Mouse (Mus musculus) left cerebral cortex, adult 18-20 months (tissue): ENCODE measurements around the gene Kazn. TPM values are rescaled to one million over a fixed set of nuclear protein-coding genes. Genes with fewer than 3 reads are reported as not detected.
A peak's percentile ranks its signal among the peaks of the same experiment; 100 is the strongest.

Experiments
- DNase-seq, 2 experiments: peaks; one replicate each; pipeline ENCODE4 v3.0.0; 2021 to 2022; ENCODE audit warnings: low spot score in 2 of 2, mixed read lengths in 1 of 2
- total RNA-seq, 2 experiments: library from RNA; stranded (reverse); gene quantifications; 2 replicates each; pipeline ENCODE4 v1.2.3; 2021

Kazn gene
- total RNA-seq, 2 experiments from 2014 or later, result 76.8 to 79.4 TPM

DNA sequence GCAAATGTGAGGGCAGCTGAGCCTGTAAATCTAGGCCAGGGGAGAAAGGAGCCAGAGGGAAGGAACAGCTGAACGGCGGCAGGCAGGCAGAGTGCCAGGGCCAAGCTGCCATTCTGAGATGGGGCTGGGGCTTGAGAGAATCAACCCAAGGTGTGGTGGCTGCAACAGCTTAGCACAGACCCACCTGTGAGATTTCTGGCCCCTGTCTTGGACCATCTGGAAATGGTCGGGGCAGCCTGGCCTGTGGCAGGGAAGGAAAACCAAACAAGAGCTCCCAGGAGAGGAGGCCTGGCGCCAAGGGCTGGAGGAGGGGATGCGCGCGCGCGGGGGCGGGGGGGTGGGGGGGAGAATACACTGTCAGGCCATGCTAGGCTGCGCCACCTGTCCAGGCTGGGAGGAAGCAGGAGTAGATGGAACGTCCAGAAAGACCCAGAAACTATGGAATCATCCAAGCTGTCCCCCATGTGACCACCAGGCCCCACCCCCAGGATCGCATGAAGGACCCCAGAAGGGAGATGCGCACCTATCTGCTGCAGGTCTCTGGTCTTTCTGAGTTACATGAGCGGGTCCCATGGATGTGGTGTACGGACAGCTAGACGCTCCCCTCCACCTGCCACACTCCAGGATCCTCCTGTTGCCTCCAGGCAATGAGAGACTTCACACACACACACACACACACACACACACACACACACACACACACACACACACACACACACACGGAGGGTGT, 158.1 kb downstream of the Kazn start:
- peak; percentile 25 to 39 for DNase-seq

DNA sequence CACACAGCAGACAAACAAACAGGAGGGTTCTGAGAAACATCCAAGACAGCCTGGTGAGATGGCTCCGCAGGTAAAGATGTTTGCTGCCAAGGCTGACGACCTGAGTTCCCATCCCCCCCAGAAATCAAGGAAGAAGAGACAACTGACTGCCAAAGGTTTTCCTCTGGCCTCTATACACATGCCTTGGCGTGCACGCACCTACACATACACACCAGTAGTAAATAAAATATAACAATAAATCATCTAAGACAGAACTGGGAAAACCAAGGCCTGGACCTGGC, 158.8 kb downstream of the Kazn start:
- DNase-seq, result no peak

DNA sequence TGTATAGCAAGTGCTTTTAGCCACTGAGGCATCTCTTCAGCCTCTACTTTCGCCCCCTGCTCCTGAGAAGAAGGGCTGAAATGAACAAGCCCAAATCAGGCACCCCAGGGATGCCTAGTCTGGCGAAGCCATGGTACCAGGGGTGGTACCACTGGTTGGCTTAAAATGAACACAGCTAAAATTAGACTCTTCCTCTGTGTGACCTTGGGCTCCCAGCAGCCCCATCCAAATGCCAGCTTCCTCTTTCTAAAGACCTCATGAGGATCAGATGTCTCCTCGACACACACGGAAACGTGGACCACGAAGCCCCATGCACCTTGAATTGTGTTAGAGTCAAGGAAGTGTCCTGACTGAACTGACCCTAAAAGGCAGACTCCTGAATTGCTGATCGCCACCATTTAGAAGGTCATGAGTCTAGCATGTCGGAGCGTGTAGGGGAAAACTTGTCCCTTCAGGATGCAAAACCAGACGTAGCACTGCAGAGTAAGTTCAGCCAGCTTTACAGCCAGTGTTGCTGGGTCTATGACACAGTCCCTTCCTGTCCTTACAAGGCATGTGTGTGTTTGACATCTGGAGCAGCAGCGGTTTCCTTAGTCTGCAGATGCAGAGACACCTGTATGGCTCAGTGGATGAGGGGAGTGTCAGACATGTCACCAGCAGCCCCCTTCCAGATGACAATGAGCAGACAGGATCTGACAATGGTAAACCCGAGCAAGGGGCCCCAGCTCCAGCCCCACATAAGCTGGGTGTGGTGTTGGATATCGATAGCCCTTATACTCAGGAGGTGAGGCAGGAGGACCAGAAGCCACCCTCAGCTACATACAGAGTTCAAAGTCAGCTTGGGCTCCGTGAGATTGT, 159.3 kb downstream of the Kazn start:
- DNase-seq, result no peak

DNA sequence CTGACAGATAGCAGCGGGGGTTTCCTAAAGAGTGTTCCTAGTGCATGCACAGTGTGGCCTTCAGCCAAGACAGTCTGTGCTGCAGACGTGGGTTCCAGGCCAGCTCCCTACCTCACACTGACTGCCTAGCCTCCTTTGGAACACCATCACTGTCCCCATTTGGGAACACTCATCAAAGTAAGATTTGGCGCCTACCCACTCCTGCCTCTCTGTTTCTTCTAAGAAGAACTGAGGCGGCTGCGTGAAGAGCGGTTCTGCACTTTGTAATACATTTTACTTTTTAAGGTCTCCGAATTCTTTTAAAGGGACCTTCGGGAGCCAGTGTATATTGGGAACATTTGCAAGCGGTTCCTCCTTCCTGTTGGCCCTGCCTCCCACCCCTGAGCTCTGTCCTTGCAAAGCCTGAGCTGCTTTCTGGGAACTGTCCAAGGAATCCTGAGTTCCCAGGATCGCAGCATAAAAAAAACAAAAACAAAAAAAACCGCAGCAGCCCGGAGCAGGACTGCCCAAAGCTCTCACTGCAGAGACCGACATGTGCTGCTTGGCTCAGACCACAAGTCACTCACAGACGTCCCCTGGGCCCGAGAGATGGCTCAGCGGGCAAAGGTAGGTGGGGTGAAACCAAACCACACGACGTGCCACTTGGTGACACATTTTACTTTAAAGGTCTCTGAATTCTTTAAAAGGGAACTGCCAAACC, 161.5 kb downstream of the Kazn start:
- peak; percentile 24 to 44 for DNase-seq

DNA sequence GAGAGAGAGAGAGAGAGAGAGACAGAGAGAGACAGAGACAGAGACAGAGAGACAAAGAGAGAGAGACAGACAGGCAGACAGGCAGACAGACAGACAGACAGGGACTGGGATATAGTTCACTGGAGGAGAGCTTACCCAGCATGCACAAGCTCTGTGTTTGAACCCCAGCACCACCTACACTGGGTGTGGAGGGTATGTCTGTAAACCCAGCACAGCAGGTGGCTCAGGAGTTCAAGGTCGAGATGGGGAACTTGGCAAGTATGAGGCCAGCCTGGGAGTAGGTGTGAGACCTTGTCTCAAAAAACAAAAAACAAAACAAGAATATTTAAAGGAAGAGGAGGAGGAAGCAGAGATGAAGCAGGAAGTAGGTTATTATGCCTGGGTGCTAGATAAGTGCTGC, 162.3 kb downstream of the Kazn start:
- DNase-seq, result no peak

DNA sequence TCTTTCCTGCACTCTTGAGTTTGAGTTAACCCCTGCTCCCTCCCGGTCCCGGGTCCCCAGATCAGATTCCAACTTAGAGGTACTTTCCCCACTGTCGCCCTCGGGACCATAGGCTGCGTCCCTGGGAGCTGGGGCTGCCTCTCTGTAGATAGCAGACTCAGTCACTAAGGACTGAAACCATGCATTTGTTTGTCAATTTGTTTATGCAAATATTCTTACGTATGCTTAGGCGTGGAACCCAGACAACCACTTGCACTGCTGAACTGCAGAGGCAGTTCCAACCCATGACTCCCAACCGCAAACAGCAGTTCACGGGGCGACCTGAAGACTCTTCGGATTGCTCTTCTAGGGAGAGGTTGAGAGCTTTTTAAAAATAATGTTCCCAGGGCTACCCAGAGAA, 163.3 kb downstream of the Kazn start:
- no peak for DNase-seq

DNA sequence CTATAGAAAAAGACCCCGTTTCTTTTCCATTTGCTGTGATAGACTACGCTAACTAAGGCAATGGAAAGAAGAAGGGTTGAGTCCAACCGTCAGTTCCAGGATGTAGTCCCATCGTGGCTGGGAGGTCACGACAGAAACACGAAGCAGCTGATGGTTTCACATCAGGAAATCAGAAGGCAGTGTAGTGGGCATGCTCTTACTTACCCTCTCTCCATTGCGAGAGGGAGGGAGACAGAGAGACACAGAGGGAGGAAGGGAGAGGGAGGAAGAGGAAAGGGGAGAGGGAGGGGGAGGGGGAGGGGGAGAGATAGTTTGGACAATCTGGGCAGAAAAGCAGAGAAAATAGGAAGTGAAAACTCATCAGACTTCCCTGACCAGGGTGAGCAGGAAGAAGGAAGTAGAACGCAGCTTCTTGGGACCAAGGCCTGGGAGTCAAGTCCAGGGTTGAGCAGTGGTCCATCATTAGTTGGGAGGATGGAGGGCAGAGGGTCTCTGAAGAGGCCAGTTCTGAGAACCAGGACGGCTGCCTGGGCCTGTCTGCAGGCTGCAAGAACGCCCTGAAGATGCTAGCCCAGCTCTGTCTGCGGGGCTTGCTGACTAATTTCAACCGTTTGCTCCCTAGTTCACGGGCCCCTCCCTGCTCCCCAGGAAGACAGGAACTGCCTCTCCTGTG, 165.0 kb downstream of the Kazn start:
- no peak for DNase-seq

DNA sequence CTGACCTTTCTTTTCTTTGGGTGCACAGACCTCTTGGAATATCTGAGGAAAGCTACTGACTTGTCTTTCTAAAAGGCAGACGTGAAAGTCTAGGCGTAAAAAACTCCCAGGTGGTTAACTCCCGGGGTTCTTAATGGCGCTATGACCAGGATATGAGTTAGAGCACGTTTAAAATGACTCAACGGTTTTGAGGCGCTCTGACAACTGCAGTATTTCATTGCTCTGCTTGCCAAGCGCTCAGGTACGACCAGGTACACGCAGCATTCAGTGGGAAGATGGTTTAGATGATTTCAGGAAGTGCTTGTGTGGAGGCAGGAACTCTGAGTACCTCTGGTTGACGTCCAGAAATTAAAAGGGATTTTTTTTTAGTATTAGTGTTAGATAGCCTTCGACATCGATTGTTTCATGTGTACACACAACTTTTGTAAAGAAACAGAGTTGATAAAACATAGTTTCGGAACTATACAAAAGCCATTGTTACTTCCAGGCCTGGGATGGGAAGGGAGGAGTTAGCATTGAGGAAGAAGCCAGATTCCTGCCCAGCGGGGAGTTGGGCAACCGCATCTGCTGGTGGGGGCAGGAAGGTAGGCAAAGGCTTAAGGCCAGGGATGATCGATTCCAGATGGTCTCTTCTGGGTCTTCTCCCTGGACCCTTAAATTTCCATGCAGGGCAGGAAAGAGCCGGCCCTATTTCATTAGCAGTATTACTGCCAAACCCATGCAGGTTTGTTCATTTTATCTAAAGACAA, 167.8 kb downstream of the Kazn start:
- DNase-seq, result no peak

DNA sequence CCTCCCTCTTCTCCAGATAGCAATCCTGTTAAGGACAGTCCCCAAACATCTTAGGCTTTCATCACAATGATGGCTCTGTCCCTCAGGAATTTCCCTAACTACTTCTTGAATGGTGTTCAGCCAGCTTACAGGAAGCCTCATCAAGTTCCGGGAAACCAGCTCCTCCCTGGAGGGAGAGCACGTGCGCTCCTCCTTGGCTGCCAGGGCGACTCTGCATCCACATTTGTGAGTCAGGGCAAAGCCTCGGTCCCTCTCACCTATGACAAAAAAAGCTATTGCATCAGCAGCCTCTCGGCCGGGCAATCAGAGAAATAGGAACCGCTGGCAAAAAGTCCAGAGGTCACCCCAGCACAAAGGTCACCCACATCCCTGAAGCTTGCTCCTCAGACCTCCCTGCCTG, 168.4 kb downstream of the Kazn start:
- DNase-seq, result no peak

DNA sequence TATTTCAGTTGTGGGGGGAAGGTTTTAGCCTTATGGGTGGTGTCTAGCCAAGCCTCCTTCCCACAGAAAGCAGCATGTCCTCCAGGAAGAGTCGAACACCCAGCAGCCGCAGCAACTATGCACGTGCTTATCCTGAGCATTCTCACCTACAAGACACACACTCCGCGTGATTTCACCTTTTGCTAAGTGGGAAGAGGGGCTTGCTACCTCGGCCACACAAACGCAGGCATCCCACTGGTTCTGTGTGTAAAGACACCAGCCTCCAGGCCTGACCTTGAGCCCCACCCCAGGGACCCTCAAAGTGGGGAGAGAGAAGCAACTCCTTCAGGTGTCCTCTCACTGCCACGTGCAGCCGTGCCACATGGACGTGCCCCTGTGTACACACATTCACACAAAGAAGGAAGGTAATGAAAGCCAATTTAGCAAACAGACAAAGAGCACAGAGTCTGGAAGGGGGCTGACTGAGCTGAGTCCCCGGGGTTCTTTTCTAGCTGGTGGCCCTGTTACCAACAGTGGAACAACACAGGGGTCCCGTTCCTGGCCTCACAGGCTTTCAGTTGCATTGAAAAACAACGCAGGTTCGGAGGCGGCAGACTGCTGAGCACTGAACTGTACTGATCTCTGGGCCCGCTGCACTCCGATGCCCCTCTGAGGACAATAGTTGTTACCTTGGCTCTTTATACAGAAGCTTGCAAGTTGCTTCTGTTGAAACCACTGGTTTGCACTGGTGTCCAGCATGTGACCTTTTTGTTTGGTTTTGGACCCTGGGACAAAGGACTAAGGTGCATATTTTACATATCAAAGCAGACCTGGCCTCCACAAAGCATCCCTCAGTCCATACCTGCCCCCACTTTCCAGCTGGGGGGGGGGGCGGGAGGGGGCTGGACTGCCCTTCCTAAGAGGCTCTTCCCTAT, 170.0 kb downstream of the Kazn start:
- no peak for DNase-seq

DNA sequence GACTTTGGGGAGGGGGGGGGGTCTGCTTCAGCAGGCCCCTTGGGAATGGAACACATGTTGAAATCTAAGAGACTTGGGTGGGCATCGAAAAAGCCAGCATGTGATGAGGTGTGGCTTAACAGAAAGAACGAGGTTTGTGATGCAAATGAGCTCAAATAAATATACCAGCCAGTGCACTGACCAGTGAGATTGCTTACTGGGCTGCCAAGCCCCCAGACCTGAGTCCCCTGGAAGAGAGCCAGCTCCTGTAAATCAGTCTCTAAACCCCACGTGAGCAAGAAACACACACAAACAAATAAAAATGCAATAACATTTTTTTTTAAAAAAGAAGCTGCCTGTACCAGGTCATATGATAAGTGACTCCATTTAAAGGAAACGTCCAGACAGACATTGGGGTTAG, 172.6 kb downstream of the Kazn start:
- no peak for DNase-seq

DNA sequence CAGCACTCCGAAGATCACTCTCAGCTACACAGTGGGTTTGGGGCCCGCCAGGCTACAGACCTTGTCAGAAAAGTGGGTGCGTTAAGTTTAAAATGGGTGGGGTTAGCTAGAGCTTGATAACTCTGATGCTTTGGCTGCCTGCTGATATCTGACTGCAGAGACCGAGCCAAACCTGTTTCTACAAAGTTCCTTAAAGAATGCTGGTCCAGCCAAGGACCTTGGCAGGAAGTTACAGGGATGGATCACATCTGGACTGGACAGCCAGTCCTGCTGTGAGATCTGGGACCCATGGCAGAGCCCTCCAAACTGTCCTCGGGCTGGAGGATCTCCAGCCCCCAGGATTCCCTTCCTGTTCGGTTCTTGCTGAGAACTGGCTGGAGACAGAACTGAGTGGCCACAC, 173.4 kb downstream of the Kazn start:
- no peak for DNase-seq

DNA sequence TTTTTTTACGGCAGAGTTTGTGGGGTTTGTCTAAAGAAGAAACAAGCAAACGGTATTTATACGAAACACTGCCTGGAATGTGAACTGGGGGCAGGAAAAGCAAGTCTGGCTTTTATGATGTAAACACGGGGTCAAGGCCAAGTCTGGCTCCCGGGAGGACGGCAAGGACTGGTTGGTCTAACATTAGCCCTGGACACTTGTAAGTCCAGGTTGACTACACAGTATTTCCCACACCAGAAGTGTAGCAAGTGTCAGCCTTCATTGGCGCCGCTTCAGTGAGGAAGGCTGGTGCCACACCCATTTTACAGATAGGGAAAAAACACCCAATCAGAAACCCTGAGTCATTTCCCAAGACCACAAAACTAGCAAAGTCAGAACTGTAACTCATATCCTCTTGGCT, 173.9 kb downstream of the Kazn start:
- DNase-seq, result no peak

DNA sequence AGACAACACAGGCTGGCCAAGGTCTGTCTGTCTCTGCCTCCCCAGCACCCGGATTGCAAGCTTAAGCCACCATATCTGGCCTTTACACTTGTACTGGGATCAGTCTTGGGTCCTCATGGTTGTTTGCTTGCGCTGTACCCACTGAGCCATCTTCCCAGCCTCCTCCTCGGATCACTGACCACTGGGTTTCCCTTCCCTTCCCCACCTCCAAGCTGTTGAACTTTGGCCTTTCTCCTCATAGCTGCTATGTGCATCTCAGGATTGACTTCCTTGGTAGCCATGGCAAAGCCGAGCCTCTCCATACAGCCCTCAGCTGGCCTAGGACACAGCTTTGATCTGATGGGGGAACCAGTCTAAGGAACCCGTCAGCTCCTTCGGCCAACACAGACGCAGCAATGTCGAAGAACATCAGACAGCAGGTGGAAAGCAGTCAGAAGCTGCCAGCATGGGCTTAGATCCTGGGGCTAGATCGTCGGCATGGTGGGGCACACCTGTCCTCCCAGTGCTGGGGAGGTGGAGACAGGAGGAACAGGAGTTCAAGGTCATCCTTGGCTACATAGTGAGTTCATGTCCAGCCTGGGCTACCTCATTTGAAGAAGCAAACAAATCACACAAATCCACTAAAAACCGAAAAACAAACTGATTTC, 174.5 kb downstream of the Kazn start:
- no peak for DNase-seq

DNA sequence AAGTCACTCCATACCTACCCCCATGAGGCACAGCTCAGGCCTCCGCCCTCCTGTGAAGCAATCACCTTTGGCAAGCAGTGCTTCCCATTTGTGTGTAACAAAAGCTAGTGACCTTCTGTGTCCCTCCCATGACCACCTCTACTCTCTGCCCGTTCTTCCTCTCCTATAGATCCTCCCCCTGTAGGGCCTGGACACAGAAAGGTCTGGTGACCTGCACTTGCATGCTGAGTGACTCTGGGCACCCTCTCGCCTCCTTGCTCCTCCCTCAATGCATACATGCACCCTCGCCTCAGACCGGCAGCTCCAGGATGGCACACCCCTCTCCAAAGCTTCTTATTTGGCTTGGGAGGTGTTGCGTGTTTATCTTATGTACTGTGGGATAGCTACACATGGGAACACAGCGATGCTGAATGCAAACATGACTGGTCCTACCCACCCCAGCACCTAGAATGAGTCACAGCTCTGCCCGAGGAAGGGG, 176.1 kb downstream of the Kazn start:
- DNase-seq, result no peak

DNA sequence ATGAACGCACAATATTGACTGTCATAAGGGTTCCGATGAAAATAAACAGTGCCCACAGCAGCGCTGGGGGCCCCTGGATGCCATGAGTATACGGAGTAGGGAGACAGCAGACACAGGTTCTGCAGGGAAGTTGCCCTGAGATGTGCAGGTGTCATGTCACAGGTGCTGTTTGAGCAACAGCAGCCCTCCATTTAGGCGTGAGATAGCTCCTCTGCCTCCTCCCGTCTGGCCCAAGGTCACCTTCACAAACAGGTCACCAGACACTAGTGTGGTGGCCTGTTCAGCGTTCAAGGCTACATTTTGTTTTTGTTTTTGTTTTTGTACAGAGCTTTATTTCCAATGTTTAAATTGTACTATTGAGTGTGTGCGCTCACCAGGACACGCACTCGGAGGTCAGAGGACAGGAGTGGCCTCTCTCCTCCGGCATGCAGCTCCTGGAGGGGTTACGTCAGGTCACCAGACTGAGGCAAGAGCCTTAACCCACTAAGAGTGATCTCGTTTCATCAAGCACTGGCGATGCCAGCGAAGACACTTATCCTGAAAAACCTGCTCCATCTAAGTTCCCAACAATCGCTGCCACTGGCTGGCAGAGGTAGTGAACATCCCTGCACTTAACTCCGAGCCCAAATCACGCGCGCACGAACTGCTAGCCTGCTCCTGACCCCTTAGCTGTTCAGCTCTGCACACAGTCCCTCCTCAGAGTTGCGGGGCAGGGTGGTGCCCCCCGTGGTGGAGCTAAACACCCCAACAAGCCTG, 177.5 kb downstream of the Kazn start:
- no peak for DNase-seq

DNA sequence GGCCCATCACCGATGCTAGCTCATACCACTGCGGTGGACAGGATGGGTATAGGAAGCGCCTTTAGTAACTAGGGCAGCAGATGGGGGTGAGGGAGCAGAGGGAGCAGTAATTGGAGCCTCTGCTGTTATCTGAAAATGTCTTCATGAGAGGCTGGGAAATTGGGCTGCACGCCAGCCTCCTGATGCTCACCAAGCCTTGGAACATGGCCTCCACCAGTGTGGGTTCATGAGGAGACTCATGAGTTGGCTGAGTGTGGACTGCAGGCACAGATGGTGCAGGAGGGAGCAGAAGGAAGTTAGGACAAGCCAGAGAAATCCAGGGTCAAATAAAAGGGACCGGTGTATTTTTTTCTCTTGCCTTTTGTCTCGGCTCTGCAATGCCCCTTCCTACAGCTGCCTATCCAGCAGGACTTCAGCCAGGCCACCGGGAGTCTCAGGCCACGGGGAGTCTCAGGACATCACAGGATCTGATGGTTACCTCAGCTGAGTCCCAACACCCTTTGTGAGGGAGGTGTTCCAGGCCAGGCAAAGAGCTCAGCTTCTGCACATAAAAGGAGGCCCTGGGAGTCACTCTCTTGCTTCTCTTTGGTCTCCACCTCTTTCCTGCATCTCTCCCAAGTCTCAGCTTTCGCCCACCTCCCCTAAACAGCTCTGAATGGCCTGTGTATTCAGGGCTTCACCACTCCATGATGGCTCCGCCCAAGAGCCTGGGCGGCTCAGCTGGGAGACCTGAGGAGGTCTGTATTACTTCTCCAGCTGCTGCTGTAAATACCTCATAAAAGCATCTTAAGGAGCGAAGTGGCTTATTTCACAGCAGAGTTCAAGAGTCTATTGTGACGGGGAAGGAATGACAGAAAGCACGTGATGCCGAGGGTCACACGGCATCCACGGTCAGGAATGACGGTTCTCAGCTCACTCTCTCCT, 178.5 kb downstream of the Kazn start:
- DNase-seq, result no peak

DNA sequence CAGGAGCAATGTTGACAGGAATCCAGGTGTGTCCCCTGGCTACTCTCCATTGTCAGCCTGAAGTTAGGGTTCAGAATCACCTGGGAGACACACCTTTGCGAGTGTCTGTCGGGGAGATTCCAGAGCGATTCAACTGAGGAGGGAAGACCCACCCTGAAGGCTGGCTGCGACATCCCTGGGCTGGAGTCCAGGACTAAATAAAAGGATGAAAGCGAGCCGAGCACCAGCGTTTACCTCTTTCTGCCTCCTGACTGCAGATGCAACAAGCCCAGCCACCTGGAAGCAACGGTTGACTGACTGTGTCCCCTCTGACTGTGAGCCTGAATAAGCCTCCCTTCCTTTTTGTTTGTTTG, 179.4 kb downstream of the Kazn start:
- no peak for DNase-seq
